Mouse (Mus musculus): ENCODE measurements around the gene Med13l. TPM values are rescaled to one million over a fixed set of nuclear protein-coding genes. Genes with fewer than 3 reads are reported as not detected.

The Med13l gene
- polyA plus RNA-seq, 1 experiment from 2014 or later = 11.2 TPM

GRCm38 (mm10) chr5:118789776-118790175 is 229.3 kb downstream of the Med13l start:
- Histone ChIP-seq H3K27ac (no peak overlapping the region), H3K9me3 (peaks cover 4% of the 10 kb centered on the region; the same call in 1 of the 2 replicates), H3K4me3 (no peak overlapping the region), H3K36me3 (replicated peaks) (no peaks in the 10 kb centered on the region), H3K27me3 (ENCODE audit: poor library complexity, severe bottlenecking) (0 out of 2 replicates have a peak, but pooled peaks cover under 1% of the 10 kb centered on the region), H3K4me1 (peaks cover 5% of the 10 kb centered on the region; the same call in 1 of the 2 replicates)
- WGBS = 79% methylated on average over 9 of the region's 9 CpGs
- no peak for DNase-seq (ENCODE audit: extremely low spot score, low spot score)

GRCm38 (mm10) chr5:118797811-118798210 is 237.3 kb downstream of the Med13l start:
- Histone ChIP-seq H3K9me3 (no peaks in the 10 kb centered on the region), H3K4me3 (no peak overlapping the region), H3K4me1 (peaks cover 21% of the 10 kb centered on the region), H3K36me3 (replicated peaks) (no peaks in the 10 kb centered on the region), H3K27ac (no peak overlapping the region), H3K27me3 (ENCODE audit: poor library complexity, severe bottlenecking) (peaks cover 10% of the 10 kb centered on the region)
- 93% methylated on average over 11 of the region's 11 CpGs for WGBS
- DNase-seq (ENCODE audit: extremely low spot score, low spot score) = no peak

- Histone ChIP-seq H3K4me1 (peaks cover 31% of the 10 kb centered on the region), H3K36me3 (replicated peaks) (no peaks in the 10 kb centered on the region), H3K9me3 (no peaks in the 10 kb centered on the region), H3K27ac (no peak overlapping the region), H3K4me3 (no peak overlapping the region), H3K27me3 (ENCODE audit: poor library complexity, severe bottlenecking) (peaks cover 3% of the 10 kb centered on the region; the same call in 1 of the 2 replicates)
- no peak for DNase-seq (ENCODE audit: extremely low spot score, low spot score)
- WGBS = 35% methylated on average over 5 of the region's 5 CpGs
Observed at GRCm38 (mm10) chr5:118801592-118801991, 241.1 kb downstream of the Med13l start.

- H3K36me3 ChIP-seq (replicated peaks) = no peaks in the 10 kb centered on the region
- no peak overlapping the region for H3K4me3 ChIP-seq
- peaks cover 31% of the 10 kb centered on the region for H3K4me1 ChIP-seq
- H3K9me3 ChIP-seq = no peaks in the 10 kb centered on the region
- WGBS = 78% methylated on average over 7 of the region's 7 CpGs
- no peak overlapping the region for H3K27ac ChIP-seq
- no peak for DNase-seq (ENCODE audit: extremely low spot score, low spot score)
- peaks cover 3% of the 10 kb centered on the region; the same call in 1 of the 2 replicates for H3K27me3 ChIP-seq (ENCODE audit: poor library complexity, severe bottlenecking)
Observed at GRCm38 (mm10) chr5:118802036-118802435, 241.6 kb downstream of the Med13l start.

- Histone ChIP-seq H3K36me3 (replicated peaks) (no peaks in the 10 kb centered on the region), H3K4me1 (peaks cover 13% of the 10 kb centered on the region), H3K27me3 (ENCODE audit: poor library complexity, severe bottlenecking) (no peaks in the 10 kb centered on the region; the same call in 1 of the 2 replicates), H3K9me3 (no peaks in the 10 kb centered on the region), H3K27ac (no peak overlapping the region), H3K4me3 (no peak overlapping the region)
- WGBS = 85% methylated on average over 12 of the region's 12 CpGs
- DNase-seq (ENCODE audit: extremely low spot score, low spot score) = no peak
Observed at GRCm38 (mm10) chr5:118808946-118809345, 248.5 kb downstream of the Med13l start.

GRCm38 (mm10) chr5:118809588-118809987 is 249.1 kb downstream of the Med13l start:
- H3K9me3 ChIP-seq = no peaks in the 10 kb centered on the region
- H3K36me3 ChIP-seq (replicated peaks) = no peaks in the 10 kb centered on the region
- H3K4me1 ChIP-seq = peaks cover 18% of the 10 kb centered on the region
- H3K27me3 ChIP-seq (ENCODE audit: poor library complexity, severe bottlenecking) = no peaks in the 10 kb centered on the region; the same call in 1 of the 2 replicates
- no peak overlapping the region for H3K27ac ChIP-seq
- no peak overlapping the region for H3K4me3 ChIP-seq
- 91% methylated on average over 5 of the region's 5 CpGs for WGBS
- no peak for DNase-seq (ENCODE audit: extremely low spot score, low spot score)

- H3K9me3 ChIP-seq = no peaks in the 10 kb centered on the region
- H3K4me1 ChIP-seq = peaks cover 18% of the 10 kb centered on the region
- H3K36me3 ChIP-seq (replicated peaks) = no peaks in the 10 kb centered on the region
- H3K27ac ChIP-seq = no peak overlapping the region
- H3K27me3 ChIP-seq (ENCODE audit: poor library complexity, severe bottlenecking) = no peaks in the 10 kb centered on the region; the same call in 1 of the 2 replicates
- H3K4me3 ChIP-seq = no peak overlapping the region
- 61% methylated on average over 5 of the region's 5 CpGs for WGBS
- DNase-seq (ENCODE audit: extremely low spot score, low spot score) = no peak
Observed at GRCm38 (mm10) chr5:118811690-118812089, 251.2 kb downstream of the Med13l start.

GRCm38 (mm10) chr5:118812421-118812820 is 251.9 kb downstream of the Med13l start:
- 82% methylated on average over 9 of the region's 9 CpGs for WGBS
- Histone ChIP-seq H3K27ac (no peak overlapping the region), H3K4me1 (peaks cover 18% of the 10 kb centered on the region), H3K27me3 (ENCODE audit: poor library complexity, severe bottlenecking) (no peaks in the 10 kb centered on the region; the same call in 1 of the 2 replicates), H3K9me3 (no peaks in the 10 kb centered on the region), H3K36me3 (replicated peaks) (no peaks in the 10 kb centered on the region), H3K4me3 (no peak overlapping the region)
- DNase-seq (ENCODE audit: extremely low spot score, low spot score) = no peak

GRCm38 (mm10) chr5:118812947-118813401 is 252.5 kb downstream of the Med13l start:
- Histone ChIP-seq H3K27ac (no peak overlapping the region), H3K9me3 (no peaks in the 10 kb centered on the region), H3K4me1 (peaks cover 18% of the 10 kb centered on the region), H3K4me3 (no peak overlapping the region), H3K27me3 (ENCODE audit: poor library complexity, severe bottlenecking) (no peaks in the 10 kb centered on the region; the same call in 1 of the 2 replicates), H3K36me3 (replicated peaks) (no peaks in the 10 kb centered on the region)
- 80% methylated on average over 7 of the region's 7 CpGs for WGBS
- DNase-seq (ENCODE audit: extremely low spot score, low spot score) = no peak

GRCm38 (mm10) chr5:118814052-118814451 is 253.6 kb downstream of the Med13l start:
- 56% methylated on average over 6 of the region's 6 CpGs for WGBS
- Histone ChIP-seq H3K4me1 (peaks cover 18% of the 10 kb centered on the region), H3K36me3 (replicated peaks) (no peaks in the 10 kb centered on the region), H3K27ac (no peak overlapping the region), H3K9me3 (no peaks in the 10 kb centered on the region), H3K27me3 (ENCODE audit: poor library complexity, severe bottlenecking) (no peaks in the 10 kb centered on the region), H3K4me3 (no peak overlapping the region)
- DNase-seq (ENCODE audit: extremely low spot score, low spot score) = peak; percentile 39

Data from forebrain, embryonic 10.5 days (tissue).